Mouse (Mus musculus) heart, postnatal 10 days (tissue): ENCODE data around the gene Lrrc45. TPM values are rescaled to one million over a fixed set of nuclear protein-coding genes. Genes with fewer than 3 reads are reported as not detected.
"Not testable (repeated sequence)": the region's sequence is repeated elsewhere in the genome, so short reads cannot be mapped to it uniquely, and the experiment has no call there.

ENCODE experiments used
- DNase-seq, 2 experiments: peaks; one replicate each; pipeline ENCODE4 v3.0.0; 2021
- intact Hi-C: fragments of 180-260 bp; cut with DNase I; formaldehyde crosslinking; loops from one replicate; pipeline ENCODE4 v1.15.1; 2025
- total RNA-seq, 2 experiments: library from RNA; stranded (reverse); gene quantifications; 2 replicates each; pipeline ENCODE4 v1.2.3; 2021

Gene Lrrc45
- total RNA-seq, 2 experiments from 2014 or later = 9.7 to 10.1 TPM

DNA sequence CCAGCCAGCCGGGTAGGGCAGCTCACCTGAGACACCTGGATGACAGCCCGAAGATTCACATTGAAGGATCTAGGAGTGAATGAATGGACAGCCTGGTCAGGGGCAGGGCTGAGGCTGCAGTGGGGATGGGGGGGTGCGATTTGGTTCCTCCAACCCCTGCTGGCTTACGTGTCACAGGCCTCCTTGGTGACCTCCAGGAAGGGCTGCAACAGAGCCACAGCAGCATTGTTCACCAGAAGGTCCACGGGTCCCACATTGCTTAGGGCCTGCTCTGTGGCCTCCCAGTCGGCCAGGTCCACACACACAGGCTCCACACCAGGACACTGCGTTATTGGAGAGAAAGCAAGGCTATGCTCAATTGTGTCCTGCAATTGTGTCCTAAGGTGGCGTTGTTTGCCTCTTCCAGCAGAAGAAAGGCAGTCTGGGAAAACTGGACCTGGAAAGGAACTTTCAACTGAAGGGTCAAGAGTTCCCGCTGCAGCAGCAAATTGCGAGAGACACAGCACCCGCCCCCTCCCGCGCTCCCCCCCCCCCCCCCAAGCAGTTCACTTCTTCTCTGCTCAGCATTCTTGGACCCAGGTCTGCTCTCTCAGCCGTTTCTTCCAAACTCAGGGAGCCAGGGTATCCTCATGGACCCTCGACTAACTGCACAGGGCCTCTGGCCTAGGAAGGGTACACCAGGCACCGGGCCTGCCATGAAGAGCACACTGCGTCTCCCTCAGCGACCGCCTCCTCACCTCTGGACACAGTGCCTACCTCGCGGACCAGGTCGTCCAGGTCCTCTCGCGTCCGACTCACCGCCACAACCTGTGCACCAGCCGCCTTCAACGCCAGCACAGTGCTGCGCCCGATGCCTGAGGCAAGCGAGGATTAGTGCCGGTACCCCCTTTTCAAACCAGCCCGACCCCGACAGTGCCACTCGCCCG is 12.8 kb downstream of the Lrrc45 start:
- intact Hi-C loops = loop anchor here (10.0 kb wide), 1 partner anchor 318 kb away; no protein-coding TSS in a partner anchor
- DNase-seq = peak in 1 of 2 experiments; percentile 2

DNA sequence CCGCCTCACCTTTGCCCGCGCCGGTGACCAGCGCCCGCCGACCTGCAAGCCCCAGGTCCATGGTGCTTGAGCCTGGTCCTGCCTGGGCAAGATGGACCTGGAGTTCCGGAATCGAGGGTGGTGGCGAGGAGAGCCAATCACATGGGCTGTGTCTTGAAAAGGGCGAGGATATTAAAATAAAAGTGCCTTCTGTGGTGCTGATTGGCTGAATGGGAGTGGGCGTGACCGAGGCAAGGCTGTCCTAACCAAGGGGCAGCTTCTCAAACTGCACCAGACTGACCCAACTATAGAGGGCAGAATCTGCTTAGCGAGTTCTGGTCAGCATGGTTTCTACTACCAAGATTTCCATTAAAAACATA is 13.4 kb downstream of the Lrrc45 start, which contains the start of gene Dcxr:
TSS of gene Dcxr (minus strand) at position 113 of the 359 bp plus-strand sequence.
- peak in 1 of 2 experiments; percentile 91 for DNase-seq
- intact Hi-C loops = loop anchor here (10.0 kb wide), 1 partner anchor 318 kb away; no protein-coding TSS in a partner anchor

DNA sequence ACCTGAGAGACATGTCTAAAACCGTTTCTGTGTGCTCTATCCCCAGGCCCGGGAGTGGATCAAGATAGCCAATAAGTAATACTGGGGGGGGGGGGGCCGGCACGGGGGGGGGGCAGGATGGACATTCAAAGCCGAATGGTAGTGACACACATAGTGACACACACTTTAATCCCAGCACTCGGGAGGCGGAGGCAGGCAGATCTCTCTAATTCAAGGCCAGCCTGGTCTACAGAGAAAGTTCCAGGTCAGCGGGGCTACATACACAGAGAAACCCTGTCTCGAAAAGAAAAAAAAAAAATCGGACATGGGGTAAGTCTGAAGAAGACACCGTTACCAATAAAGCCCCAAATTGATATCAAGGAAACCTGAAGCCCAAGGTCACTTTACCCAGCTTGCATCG is 13.8 kb downstream of the Lrrc45 start:
- intact Hi-C loops = loop anchor here (10.0 kb wide), 1 partner anchor 317 kb away; no protein-coding TSS in a partner anchor
- peak in 1 of 2 experiments; percentile 7 for DNase-seq

DNA sequence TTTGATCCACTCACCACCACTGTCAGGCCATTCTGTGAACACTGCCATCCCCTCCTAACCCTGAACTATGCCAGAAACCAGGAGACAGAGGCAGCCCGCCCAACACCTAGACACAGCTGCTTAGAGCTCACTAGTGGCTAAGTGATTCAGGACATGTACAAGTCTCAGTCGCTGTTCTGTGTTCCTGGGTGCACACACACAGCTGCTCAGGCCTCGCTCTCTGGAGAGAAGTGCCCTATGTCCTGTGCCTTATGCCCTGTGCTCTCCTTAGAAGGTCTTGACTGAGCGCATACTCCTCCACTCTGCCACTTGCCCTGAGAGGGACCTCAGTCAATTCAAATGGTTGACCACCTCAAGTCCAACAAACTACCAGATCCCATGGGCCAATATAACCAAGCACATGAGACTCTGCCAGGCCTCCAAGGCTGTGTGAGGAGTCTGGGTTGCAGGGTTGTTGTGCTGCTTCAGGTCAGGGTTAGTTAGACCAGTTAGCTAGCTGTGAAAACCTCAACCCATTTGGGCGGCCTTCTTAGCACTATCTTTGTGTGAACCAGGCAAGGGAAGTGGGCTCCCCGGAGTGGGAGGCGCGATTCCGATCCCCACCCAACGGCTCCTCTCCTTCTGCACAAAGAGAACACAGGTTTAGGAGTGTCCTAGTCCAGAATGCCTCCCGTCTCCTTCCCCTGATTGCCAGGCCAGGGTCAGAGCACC is 15.0 kb downstream of the Lrrc45 start:
- DNase-seq = peak in 1 of 2 experiments; percentile 1
- intact Hi-C loops = loop anchor here (10.0 kb wide), 1 partner anchor 316 kb away; no protein-coding TSS in a partner anchor

DNA sequence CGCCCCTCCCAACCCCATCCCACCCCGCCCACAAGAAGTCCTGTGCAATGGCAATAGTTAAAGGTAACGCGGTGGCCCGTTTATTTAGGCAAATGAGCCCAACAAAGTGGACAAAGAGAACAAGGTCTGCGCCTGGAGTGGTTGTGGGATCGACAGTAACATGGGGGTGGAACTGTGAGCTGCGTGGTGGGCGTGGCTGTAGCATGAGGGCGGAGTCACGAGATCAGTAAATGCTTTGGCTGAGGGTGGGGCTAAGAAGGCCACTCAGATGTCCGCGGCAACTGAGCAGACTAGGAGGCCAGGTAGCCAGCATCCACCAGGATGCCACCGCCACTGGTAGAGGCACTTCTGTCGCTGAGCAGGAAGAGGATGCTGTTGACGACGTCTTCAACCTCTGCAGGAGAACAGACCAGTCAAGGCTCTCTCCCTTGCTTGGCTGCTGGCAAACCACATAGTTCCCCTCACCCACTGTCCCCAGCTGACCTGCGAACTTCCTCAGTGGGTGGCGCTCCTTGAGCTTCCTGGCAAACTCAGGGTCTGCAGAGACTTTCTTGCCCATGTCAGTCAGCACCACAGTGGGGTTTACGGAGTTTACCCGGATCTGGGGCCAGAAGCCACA is 15.8 kb downstream of the Lrrc45 start:
- intact Hi-C loops = loop anchor here (10.0 kb wide), 1 partner anchor 315 kb away; no protein-coding TSS in a partner anchor
- peak in 1 of 2 experiments; percentile 40 for DNase-seq

DNA sequence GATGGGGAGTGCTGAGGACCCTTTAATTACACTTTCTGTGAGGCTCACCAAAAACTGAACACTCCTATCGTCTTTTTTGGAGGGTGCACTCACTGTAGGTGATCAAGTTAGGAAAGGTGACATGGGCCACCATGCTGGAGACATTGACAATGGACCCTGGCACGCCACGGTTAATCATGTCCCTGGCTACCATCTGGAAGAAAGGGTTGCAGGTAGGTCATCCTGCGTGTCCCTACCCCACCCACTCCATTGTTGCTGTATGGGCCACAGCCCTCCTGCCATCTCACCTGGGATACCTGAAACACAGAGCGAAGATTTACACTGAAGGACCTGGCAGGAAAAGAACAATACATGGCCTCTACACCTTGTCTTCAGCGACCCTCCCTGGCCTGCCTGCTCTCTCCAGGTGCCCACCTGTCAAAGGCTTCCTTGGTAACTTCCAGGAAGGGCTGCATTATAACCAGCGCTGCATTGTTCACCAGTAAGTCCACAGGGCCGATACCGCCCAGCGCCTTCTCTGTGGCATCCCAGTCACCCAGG is 16.7 kb downstream of the Lrrc45 start:
- DNase-seq = no peak
- intact Hi-C loops = no loop called here

DNA sequence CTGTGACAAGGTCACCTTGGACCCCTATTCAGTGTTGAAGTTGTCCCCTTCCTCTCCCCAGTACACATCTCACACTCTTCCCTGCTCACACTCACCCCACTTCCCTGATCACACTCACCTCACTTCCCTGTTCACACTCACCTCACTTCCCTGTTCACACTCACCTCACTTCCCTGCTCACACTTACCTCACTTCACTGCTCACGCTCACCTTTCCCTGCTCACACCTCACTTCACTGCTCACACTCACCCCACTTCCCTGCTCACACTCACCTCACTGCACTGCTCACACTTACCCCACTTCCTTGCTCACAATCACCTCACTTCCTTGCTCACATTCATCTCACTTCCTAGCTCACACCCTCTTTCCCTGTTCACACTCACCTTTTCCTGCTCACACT is 17.7 kb downstream of the Lrrc45 start:
- intact Hi-C loops = no loop called here
- no peak for DNase-seq

DNA sequence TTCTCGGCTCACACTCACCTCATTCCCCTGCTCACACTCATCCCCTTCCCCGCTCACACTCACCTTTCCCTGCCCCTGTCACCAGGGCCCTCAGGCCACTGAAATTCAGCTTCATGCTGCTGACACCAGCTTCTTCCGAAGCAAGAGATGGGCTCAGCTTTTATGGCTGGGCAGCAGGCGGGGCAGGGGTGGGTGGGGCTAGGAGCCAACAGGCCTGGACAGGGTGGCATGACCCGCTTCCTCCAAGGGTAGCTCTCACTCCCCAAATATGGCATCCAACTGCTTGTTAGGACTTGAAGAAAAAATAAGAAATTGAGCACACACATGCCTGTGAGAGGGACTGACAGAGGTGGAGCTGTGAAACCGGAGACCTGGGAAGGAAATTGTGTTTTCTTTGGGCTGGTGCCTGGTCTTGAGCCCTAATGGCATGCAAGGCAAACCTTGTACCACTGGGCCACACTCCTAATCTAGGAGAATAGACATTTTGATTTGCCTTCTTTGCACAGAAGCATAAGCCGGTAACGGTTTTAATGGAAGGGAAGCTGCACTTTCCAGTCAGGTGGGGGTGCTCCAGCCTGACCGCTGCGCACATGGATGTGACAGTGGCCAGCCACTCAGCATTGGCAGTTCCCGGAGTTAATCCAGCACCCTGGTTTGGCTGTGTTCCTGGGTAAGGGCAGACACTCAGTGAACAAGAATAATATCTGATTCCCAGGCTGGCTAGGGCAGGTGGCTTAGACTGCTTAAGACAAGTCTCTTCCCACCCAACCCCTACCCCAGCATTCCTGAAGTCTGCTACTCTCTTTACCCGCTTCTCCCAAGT is 18.3 kb downstream of the Lrrc45 start, which contains the start of gene Cbr2:
TSS of gene Cbr2 (minus strand) at position 257 of the 823 bp plus-strand sequence.
- peak; percentile 74 to 76 for DNase-seq
- intact Hi-C loops = no loop called here

DNA sequence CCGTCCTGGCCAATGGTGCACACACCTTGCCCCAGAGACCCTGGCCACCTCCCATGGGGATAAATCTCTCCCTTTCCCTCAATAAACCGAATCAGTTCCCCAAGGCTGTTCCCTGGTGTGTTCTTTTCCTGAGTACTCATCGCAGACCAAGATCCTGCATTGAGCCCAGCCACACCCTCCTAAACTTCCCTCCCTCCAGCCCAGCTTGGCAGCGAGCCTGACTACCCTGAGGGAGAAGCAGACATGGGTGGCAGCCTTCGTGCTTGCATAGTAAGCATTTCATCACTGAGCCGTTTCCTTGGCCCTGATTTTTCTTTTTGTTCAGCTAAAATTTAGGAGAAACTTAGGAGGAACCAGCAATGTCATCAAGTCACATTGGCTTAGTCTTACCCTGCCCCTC is 19.8 kb downstream of the Lrrc45 start:
- intact Hi-C loops = no loop called here
- peak; percentile 43 to 49 for DNase-seq

DNA sequence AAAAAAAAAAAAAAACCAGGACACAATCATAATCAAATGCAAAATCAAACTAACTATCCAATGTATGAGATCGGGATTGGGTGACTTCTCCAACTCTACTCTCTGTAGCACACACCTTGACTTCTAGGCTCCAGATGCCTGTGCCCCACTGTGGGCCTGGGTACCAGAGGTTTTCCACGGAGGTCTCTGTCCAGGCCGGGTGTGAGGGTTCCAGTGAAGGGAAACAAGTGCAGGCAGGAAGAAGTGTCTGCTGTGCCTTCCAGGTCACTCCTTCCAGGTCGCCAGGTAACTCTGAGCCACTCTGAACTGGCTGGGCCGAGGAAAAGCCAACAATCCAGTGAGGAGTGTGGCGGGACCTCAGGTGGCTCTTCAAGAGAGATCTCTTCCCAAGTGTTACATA is 22.7 kb downstream of the Lrrc45 start:
- DNase-seq = no peak
- intact Hi-C loops = no loop called here

DNA sequence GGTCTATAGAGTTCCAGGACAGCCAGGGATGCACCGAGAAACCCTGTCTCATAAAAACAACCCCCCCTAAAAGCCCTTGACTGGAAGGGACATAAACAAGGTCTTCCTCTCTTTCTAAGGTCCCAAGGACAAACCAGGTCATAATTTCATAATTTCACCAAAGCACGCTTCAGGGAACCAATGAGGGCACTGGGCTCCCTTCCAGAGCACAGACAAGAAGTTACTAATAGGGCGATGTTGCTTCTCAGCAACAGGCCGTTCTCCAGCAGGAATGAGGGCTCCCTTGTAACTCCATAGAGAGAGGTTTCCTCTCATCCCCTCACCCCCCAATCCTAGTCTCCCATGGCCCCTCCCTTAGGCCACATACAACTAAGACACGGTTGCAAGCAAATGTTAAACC is 27.3 kb downstream of the Lrrc45 start:
- intact Hi-C loops = no loop called here
- DNase-seq = no peak

DNA sequence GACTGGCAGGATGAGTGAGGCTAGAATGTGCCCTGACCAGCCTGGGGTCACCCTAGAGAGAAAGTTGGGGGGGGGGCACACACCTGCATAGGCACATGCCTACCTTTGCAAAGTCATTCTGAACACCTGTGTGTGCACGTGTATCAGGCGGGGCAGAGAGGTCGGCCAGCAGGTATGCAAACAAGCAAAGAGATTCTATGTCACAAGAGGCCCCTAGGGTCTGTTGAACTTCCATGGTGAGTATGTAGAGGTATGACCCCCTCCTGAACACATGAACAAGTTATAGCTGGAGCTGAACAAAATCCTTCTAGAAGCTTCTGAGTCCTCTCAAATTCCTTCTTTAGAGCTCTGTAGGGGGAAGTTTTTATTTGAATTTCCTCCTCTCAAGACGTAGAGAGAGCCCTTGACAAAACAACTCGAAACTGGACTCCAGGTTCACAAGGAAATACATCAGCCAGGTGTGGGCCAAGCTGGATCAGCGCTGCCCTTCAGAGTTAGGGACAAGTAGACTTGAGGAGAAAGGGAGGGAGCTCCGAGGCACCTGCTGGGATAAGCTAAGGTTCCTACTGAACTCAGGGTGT is 30.5 kb downstream of the Lrrc45 start:
- no peak for DNase-seq
- intact Hi-C loops = no loop called here

DNA sequence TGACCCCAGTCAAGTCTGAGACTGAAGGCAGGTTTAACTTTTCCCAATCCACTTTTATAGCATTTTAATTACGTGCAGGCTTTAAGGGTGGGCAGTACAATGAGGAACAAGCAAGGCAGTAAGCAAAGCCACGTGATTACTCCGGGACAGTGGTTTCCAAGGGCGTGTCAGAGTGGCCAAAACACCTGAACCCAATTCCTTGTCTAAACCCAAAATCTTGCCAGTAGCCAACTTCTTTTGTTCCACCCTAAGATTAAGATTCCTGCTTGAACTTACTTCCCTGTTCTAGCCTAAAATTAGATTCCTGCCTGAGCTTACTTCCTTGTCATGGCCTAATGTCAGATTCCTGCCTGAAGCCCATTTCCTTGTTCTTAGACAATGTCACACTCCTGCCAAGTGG is 34.2 kb downstream of the Lrrc45 start:
- intact Hi-C loops = loop anchor here (2.0 kb wide), 1 partner anchor 25 kb away; no protein-coding TSS in a partner anchor
- DNase-seq = no peak

DNA sequence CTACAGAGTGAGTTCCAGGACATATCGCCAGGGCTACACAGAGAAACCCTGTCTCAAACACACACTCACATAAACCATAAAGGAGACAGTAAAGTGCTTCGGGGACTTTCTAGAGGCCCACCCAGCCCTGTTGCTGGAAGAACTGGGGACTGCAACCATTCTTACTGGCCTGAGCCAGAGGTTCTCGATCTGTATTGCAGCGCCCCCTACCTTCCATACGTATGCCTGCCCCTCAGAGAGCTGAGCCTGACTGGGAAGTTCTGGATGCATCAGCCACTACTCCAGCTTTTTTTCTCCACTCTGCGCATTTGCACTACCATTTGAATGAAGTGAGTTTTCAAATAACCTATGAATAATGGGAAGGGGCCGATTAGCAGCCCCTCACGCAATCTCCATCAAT is 35.7 kb downstream of the Lrrc45 start:
- intact Hi-C loops = no loop called here
- DNase-seq = peak in 1 of 2 experiments; percentile 36

DNA sequence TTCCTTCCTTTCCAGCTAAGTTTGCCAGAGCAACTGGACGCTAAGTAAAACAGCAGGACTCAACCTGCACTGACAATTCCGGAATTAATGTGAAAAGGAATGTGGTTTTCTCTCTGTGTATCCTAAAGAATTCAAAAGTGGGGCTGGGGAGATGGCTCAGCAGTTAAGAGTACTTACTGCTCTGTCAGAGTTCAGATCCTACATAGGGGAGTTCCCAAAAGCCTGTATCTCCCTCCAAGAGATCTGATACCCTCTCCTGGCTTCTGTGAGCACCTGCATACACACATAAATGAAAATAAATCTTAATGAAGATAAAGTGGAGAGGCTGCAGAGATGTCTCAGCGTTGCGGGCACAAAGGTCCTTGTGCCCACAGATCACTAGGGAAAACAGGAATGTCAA is 37.9 kb downstream of the Lrrc45 start:
- intact Hi-C loops = no loop called here
- no peak for DNase-seq

DNA sequence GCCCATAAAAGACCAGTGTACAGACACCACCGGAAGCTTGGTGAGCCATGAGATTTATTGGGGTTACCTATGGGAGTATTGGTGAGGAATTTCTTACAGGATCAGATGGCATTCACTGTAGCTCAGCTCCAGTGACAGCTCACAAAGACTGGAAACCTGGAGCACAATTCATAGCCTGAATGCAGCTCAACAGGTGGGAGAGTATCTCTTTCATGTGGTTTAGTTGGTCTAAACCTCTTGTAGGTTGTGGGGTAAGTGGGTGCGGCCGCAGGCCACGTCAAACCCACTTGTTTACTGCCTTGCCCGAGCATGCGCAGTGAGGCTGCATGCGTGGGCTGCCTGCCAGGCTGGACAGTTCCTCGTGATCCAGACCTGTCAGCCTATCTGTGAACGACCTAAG is 46.5 kb downstream of the Lrrc45 start:
- no peak for DNase-seq
- intact Hi-C loops = no loop called here

DNA sequence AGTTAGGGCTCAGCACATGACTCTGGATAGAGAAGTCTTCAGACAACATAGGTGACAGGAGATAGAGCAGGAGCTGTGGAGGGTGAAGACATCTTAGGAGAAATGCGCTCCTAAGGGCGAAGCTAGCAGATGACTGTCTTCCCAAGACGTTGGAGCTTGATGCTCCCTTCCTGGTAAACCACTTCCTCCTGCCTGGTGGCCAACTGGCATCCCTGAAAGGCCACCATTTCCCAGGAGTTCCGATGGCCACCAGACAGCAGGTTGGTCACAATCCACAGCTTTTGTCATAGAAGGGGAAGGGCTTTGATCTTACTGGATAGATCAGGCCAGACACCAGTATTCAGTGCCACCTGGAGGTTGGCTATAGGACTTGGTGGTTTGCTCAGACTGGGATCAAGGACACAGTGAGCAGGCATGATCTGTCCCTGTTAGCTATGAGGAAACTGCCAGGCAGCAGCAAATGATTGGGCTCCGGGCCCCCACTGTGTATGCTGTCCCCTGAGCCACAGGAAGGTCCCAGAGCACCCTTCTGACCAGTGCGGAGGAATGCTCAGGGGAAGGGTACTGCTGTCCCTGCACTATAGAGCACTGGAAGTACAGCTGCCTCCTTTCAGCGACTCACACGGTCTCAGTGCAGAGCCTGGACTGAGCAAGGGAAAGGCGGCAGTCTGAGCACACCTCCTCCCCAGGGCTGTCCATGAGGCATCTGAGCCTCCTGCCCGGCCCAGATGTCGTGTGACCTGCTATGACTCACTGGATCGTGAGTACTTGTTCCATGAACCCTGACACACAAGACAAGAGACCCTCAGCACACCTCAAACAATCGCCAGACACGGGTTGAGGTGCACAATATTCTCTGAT is 48.3 kb downstream of the Lrrc45 start:
- intact Hi-C loops = no loop called here
- DNase-seq = no peak

DNA sequence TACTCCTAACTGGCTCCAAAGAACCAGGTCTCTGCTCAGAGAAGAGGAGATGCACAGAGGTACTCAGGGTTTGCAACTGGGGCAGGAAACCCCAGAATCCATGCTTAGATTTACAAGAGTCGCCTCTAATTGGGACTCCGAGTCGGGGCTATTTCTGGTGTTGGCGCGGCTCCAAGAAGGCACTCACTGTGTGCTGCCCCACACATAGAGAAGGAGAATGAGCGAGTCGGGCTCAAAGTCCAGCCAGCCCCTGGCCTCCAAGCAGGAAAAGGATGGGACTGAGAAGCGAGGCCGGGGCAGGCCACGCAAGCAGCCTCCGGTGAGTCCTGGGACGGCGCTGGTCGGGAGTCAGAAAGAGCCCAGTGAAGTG is 48.9 kb downstream of the Lrrc45 start, which contains the start of gene Hmga1b:
TSS of gene Hmga1b (plus strand) at position 123 of the 370 bp plus-strand sequence.
- DNase-seq, intact Hi-C loops: not testable (repeated sequence)
